Mouse (Mus musculus) heart, embryonic 10.5 days (tissue): ENCODE measurements around the gene Gm42688. TPM values are rescaled to one million over a fixed set of nuclear protein-coding genes. Genes with fewer than 3 reads are reported as not detected.

Experiments used
- DNase-seq: peaks from one replicate; pipeline ENCODE4 v3.0.0-alpha.2; 2017; ENCODE audit warnings: low spot score
- H3K27ac ChIP-seq: fragments of 300-500 bp; sonication (generic); 2 replicates; pipeline ENCODE4 v1.5.1; 2016; ENCODE audit warnings: mild to moderate bottlenecking
- H3K27me3 ChIP-seq: fragments of 300-500 bp; sonication (generic); 2 replicates; pipeline ENCODE4 v1.6.1; 2016; ENCODE audit warnings: mild to moderate bottlenecking; ENCODE audit not compliant: poor library complexity, insufficient read depth, severe bottlenecking
- H3K36me3 ChIP-seq: fragments of 300-500 bp; sonication (generic); 2 replicates; pipeline ENCODE4 v1.6.1; 2016; ENCODE audit warnings: mild to moderate bottlenecking, moderate library complexity
- H3K4me1 ChIP-seq: fragments of 300-500 bp; sonication (generic); 2 replicates; pipeline ENCODE4 v1.6.1; 2016; ENCODE audit warnings: mild to moderate bottlenecking
- H3K4me3 ChIP-seq: fragments of 300-500 bp; sonication (generic); 2 replicates; pipeline ENCODE4 v1.5.1; 2016; ENCODE audit warnings: mild to moderate bottlenecking, moderate library complexity
- H3K9me3 ChIP-seq: fragments of 300-500 bp; sonication (generic); 2 replicates; pipeline ENCODE4 v1.6.1; 2016; ENCODE audit warnings: mild to moderate bottlenecking, moderate library complexity
- WGBS: fragments of 180-500 bp; shearing (Covaris S2); methylation state at CpG from one replicate; pipeline ENCODE4 v1.1.7; 2016; 5-methylcytosine and 5-hydroxymethylcytosine counted together
- polyA plus RNA-seq: library from polyadenylated mRNA; unstranded; fragments of >200 nt; fragmentation: Nextera tagmentation; extraction: Ambion mirVana; gene quantifications from 2 replicates; pipeline ENCODE4 v1.2.1, GENCODE M21; 2016

The Gm42688 gene
- polyA plus RNA-seq, 1 experiment from 2014 or later, result 2.0 TPM

DNA sequence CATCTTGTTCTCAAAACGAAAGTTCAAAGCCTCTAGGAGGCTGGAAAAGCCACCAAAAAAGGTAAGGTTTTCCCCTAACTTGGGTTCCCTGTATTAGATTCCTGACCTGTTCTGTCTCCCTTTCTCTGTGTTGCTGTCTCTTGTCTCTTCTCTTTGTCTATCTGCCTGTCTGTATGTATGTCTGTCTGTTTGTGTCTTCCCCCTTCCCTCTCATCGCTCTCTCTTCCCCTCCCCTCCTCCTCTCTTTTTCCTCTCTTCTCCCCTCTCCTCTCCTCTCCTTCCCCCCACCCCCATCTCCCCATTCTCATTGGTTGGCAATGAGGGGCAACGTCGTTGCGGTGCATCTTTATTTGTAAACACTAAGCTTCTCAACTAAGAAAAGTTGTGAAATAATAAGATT, 23.9 kb downstream of the Gm42688 start, which contains the start of gene Ino80b:
Gene Ino80b (minus strand): TSS at position 101 of the 400 bp plus-strand sequence.
- Histone ChIP-seq H3K36me3 (no peaks in the 10 kb centered on the region), H3K27ac (peak within 1 kb of the TSS; percentile 90), H3K27me3 (no peaks in the 10 kb centered on the region), H3K9me3 (no peaks in the 10 kb centered on the region), H3K4me1 (peaks cover 37% of the 10 kb centered on the region), H3K4me3 (peak within 1 kb of the TSS; percentile 78)
- 30% methylated on average over 5 of the region's 5 CpGs for WGBS
- no peak for DNase-seq

DNA sequence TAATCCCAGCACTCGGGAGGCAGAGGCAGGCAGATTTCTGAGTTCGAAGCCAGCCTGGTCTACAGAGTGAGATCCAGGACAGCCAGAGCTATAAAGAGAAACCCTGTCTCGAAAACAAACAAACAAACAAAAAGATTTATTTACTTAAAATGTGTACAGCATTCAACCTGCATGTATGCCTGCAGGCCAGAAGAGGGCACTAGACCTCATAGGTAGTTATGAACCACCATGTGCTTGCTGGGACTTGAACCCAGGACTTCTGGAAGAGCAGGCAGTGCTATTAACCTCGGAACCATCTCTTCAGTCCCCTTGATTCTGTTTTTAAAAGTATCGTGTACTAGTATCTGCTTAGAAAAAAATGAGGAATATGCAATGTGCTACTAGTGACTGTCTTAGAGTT, 26.0 kb downstream of the Gm42688 start:
- no peak overlapping the region for H3K4me3 ChIP-seq
- no peaks in the 10 kb centered on the region for H3K27me3 ChIP-seq
- WGBS, result 92% methylated on average over 5 of the region's 5 CpGs
- no peak for DNase-seq
- H3K4me1 ChIP-seq, result peaks cover 24% of the 10 kb centered on the region
- no peaks in the 10 kb centered on the region for H3K9me3 ChIP-seq
- H3K27ac ChIP-seq, result no peak overlapping the region
- no peaks in the 10 kb centered on the region for H3K36me3 ChIP-seq

DNA sequence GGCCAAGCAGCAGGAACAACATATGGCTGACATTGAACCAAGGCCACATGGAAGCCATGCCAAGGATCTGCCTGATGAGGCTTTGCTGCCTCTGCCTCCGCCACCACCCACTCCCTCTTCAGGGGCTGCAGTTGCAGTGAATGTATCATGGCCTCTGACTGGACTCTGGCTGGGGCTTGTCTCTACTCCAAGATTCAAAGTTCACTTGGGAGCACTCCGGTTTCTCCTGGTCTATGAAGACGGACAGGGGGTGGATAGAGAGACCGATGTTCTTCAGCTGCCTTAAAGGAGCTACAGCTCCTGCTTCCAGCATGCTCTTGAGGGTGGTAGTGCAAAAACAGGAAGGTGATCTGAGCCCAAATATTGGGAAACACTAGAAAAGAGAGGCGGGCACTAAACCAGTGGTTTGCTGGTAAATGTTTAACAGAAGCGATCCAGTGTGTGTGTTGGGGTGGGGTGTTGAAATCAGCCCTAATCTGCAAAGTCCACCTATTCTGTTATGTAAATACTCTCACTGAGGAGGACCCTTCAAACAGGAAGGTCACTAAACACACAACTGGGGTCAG, 30.1 kb downstream of the Gm42688 start:
- WGBS, result 76% methylated on average over 6 of the region's 6 CpGs
- Histone ChIP-seq H3K9me3 (no peaks in the 10 kb centered on the region), H3K27me3 (peaks cover 15% of the 10 kb centered on the region), H3K4me1 (peaks cover 13% of the 10 kb centered on the region), H3K36me3 (no peaks in the 10 kb centered on the region), H3K27ac (no peak overlapping the region), H3K4me3 (no peak overlapping the region)
- DNase-seq, result no peak

DNA sequence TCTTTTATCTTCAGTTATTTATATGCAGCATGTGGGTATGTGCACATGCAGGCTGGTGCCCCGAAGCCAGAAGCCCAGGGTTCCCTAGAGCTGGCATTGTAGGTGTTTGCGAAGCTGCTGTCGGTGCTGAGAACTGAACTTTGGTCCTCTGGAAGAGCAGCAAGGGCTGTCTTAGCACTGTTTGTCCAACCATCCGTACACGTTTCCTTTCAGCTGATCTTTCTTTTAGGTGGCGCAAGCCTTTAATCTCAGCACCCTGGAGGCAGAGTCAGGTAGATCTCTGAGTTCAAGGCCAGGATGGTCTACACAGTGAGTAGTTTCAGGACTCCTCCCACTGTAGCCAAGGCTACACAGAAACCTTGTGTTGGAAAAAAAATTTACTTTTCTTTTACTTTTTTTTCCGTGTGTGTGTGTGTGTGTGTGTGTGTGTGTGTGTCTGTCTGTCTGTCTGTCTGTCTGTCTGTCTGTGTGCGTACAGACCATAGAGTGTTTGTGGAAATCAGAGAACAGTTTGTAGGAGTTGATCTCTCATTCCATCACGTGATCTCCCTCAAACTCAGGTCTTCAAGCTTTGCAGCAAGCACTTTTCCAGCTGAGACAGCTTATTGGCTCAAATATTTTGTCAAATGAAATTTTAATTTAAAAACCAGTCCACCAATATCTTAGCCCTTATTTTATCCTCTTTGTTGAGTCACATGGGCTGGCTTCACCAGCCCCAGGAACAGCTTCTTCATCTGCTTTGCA, 30.9 kb downstream of the Gm42688 start:
- Histone ChIP-seq H3K27ac (no peak overlapping the region), H3K27me3 (peaks cover 15% of the 10 kb centered on the region), H3K36me3 (no peaks in the 10 kb centered on the region), H3K9me3 (no peaks in the 10 kb centered on the region), H3K4me3 (no peak overlapping the region), H3K4me1 (peaks cover 21% of the 10 kb centered on the region)
- WGBS, result 82% methylated on average over 9 of the region's 9 CpGs
- DNase-seq, result no peak

DNA sequence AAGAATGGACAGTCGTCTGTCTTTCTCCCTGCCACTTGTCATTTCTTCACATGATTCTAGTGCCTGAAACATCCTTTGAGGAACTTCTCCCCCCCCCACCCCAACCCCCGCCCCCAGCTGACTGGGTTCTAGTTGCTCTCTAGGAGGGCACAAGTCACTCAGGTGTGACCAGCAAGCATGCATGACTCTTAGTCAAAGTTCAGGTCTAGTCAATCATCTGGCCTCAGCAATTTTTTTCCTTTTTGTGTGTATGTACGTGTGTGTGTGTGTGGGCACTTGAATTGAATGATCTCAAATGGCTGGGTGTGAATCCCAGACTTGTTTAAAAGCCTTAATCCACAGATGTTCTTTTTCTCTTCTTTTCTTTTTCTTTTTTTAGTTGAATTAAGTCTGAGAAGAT, 32.8 kb downstream of the Gm42688 start:
- H3K36me3 ChIP-seq, result no peaks in the 10 kb centered on the region
- H3K27ac ChIP-seq, result no peak overlapping the region
- H3K4me1 ChIP-seq, result peaks cover 38% of the 10 kb centered on the region
- no peaks in the 10 kb centered on the region for H3K9me3 ChIP-seq
- no peak for DNase-seq
- H3K27me3 ChIP-seq, result peaks cover 15% of the 10 kb centered on the region
- 70% methylated on average over 3 of the region's 3 CpGs for WGBS
- H3K4me3 ChIP-seq, result no peak overlapping the region

DNA sequence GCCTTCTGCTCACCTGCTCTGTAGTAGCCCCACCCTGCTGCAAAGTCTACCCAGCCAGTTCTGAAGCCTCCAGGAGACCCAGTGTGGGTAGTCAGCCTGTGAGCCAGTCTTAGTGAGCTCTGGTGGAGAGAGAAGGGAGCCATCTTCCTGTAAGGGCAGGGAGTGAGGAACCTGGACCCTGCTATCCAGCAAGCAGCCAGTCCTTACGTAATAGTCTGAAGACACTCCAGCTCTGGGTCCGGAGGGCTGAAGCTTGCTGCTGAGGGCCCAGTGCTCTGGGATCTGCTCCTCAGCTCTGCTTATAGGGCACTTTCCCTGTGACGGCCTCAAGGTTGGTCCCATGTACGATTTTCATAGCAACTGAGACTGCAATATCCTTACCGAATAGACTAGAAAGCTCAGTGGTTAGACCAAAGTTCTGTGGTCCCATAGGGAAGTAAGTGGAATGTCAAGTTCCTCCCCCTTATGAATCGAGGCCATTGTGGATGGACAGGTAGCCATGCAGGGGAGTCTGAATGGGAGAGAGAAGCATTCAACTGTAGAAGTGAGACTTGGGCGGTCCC, 33.6 kb downstream of the Gm42688 start, which contains the start of gene Rtkn:
Gene Rtkn (plus strand): TSS at position 513 of the 563 bp plus-strand sequence.
- no peaks in the 10 kb centered on the region for H3K36me3 ChIP-seq
- H3K27me3 ChIP-seq, result peaks cover 15% of the 10 kb centered on the region
- H3K4me3 ChIP-seq, result peak within 1 kb of the TSS; percentile 79
- peak within 1 kb of the TSS; percentile 99 for H3K27ac ChIP-seq
- DNase-seq, result no peak
- no peaks in the 10 kb centered on the region for H3K9me3 ChIP-seq
- WGBS, result 57% methylated on average over 7 of the region's 7 CpGs
- peaks cover 41% of the 10 kb centered on the region for H3K4me1 ChIP-seq

DNA sequence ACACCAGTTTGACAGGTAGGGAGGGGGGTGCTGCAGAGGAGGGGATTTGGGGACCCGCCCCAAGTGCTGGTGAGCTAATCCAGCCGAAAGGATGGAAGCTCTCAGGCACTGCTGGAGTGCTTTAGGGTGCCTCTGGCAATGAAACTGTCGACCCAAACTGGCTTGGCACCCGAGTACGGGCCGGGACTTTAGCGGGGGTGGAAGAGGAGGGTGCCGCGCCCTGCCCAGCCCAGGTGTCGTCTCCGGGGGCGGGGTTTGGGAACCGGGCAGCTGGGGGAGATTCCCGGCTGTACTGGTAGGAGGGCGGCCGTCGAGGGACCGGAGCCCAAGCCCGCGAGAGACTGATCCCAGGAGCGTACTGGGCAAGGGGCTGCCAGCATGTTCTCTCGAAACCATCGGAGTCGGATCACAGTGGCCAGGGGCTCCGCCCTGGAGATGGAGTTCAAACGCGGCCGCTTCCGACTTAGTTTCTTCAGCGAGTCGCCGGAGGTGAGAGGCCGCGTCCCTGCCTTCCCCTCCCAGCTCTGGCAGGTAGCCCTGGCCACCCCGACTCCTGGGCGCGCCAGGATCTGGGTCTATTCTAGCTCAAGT, 34.2 kb downstream of the Gm42688 start:
- Histone ChIP-seq H3K27ac (peak overlapping the region; percentile 99), H3K27me3 (peaks cover 15% of the 10 kb centered on the region), H3K4me1 (peaks cover 41% of the 10 kb centered on the region), H3K9me3 (no peaks in the 10 kb centered on the region), H3K36me3 (no peaks in the 10 kb centered on the region), H3K4me3 (peak overlapping the region; percentile 79)
- no peak for DNase-seq
- 4% methylated on average over 37 of the region's 37 CpGs for WGBS

DNA sequence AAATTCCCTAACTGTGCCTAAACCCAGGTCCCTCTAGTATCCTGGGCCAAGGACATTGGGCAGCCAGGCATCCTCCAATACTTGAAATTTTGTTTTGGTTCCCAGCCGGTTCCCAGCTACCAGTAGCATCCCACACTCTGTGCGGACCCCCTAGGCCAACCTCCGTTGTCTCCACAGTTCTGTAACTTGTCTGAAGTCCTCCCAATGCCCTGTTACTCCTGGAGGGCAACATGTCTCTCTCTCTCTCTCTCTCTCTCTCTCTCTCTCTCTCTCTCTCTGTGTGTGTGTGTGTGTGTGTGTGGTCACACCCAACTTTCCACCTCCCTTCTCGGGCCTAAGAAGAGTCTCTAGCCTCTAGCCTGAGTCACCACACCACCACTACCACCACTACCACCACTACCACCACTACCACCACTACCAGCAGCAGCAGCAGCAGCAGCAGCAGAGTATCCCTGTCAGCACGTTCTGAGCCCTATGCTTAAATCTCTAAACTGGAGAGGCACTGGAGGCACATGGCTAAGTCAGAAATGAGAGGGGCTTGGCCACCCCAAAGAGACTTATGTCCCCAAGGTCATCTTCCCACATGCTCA, 35.0 kb downstream of the Gm42688 start:
- H3K27me3 ChIP-seq, result peaks cover 17% of the 10 kb centered on the region
- WGBS, result 9% methylated on average over 5 of the region's 5 CpGs
- H3K27ac ChIP-seq, result peak overlapping the region; percentile 99
- H3K36me3 ChIP-seq, result no peaks in the 10 kb centered on the region
- DNase-seq, result no peak
- H3K4me3 ChIP-seq, result peak overlapping the region; percentile 79
- no peaks in the 10 kb centered on the region for H3K9me3 ChIP-seq
- peaks cover 44% of the 10 kb centered on the region for H3K4me1 ChIP-seq

DNA sequence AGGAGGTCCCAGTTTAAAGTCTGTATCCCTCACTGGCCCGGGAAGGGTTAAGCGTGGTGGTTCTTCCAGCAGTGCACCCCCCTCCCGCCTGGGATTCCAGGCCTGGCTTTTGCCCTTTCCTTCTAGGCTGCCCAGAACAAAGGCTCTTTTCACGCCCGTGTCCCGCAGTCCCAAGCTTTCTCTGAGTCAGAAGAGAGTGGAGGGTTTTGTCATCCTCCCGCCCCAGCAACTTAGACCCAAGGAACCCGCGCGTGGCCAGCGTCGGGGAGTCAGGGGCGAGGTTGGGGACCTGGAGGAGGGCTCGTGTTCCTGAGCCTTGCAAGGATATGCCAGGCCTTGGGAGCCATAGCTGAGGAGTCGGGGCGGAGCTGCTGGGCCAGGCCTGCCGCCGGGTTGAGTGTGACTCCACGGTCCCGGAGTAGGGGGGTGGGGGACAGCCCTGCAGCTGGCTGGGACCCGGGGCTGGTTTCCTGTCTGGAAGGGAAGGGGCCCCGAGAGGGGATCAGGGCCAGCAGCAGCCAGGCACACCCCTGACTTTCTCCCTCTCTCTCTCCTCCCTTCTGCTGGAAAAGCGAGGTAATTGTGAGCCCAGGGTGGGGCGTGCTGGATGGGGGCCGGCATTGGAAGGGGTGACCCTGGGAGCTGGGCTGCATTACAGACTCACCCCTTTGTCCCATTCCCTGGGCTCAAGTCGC, 35.6 kb downstream of the Gm42688 start:
- under 1% methylated on average over 26 of the region's 26 CpGs for whole genome bisulfite sequencing
- Histone ChIP-seq H3K27me3 (peaks cover 20% of the 10 kb centered on the region), H3K4me1 (peaks cover 50% of the 10 kb centered on the region)

DNA sequence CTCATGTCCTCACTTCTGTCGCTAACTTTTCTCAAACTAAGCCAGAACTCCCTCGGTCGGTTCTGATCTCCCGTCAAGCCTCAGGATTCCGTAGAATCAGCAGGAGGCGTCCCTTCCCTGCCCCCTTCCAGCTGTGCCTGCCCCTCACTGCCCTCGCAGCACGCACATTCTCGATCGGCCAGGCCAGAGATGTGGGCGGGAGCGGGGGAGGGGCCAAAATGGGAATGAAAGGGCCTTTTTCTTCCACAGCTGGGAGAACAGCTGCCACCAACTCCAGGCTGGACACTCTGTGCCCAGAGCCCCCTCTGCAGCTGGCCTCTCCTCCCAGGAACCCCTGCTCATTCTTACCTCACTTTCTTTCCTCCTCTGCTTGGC, 36.1 kb downstream of the Gm42688 start:
- 0% methylated on average over 12 of the region's 12 CpGs for WGBS
- H3K4me3 ChIP-seq, result peak overlapping the region; percentile 79
- H3K9me3 ChIP-seq, result no peaks in the 10 kb centered on the region
- no peaks in the 10 kb centered on the region for H3K36me3 ChIP-seq
- peaks cover 56% of the 10 kb centered on the region for H3K4me1 ChIP-seq
- H3K27ac ChIP-seq, result peak overlapping the region; percentile 99
- H3K27me3 ChIP-seq, result peaks cover 20% of the 10 kb centered on the region
- DNase-seq, result peak; percentile 93

More for the DNA sequence above, 35.6 kb downstream of the Gm42688 start:
- Histone ChIP-seq H3K27ac (peak overlapping the region; percentile 99), H3K4me3 (peak overlapping the region; percentile 79), H3K36me3 (no peaks in the 10 kb centered on the region), H3K9me3 (no peaks in the 10 kb centered on the region)
- peak; percentile 90 for DNase-seq

DNA sequence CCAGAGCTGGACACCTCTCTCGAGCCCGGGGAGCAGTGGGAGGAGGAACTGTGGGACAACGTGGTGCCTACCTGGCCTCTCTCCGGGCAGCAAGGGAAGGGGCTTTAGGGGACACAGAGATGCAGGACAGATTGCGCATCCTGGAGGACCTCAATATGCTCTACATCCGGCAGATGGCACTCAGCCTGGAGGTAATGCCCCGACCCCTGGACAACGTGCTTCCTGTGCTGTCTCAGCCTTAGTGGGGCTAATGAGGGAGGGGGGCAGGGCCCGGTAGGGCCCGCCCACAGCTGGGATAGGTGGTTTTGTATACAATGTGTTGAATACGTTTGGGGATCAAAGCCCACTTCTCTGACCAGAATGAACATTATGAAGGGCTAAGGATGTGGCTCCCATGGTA, 36.6 kb downstream of the Gm42688 start:
- Histone ChIP-seq H3K4me1 (peaks cover 61% of the 10 kb centered on the region), H3K4me3 (peak overlapping the region; percentile 79), H3K36me3 (no peaks in the 10 kb centered on the region), H3K9me3 (no peaks in the 10 kb centered on the region), H3K27me3 (peaks cover 20% of the 10 kb centered on the region), H3K27ac (peak overlapping the region; percentile 99)
- DNase-seq, result peak; percentile 80
- 2% methylated on average over 11 of the region's 11 CpGs for WGBS

DNA sequence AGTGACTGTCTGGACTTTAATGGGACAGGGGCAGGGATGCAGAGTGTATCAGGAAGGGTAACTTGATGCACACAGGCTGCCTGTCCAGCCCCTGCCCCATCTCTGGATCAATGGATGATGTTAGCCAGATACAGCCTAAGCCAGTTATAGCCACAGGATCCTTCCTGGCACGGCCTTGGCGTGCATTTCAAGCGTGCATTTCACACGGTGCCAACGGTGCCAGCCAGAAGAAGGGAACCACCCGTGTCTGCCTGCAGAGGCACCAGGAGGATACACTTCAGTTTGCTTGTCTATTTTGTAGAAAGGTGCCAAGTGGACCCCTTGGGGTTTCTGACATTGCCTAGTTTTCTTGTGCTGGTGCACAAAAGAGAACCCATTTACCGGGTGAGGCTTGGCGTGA, 38.6 kb downstream of the Gm42688 start:
- Histone ChIP-seq H3K27ac (no peak overlapping the region), H3K4me1 (peaks cover 63% of the 10 kb centered on the region), H3K4me3 (no peak overlapping the region), H3K9me3 (no peaks in the 10 kb centered on the region), H3K36me3 (no peaks in the 10 kb centered on the region), H3K27me3 (peaks cover 16% of the 10 kb centered on the region)
- DNase-seq, result no peak
- WGBS, result 93% methylated on average over 8 of the region's 8 CpGs
